Mouse (Mus musculus): ENCODE measurements around the gene Galnt17.

Galnt17 gene

GRCm38 (mm10) chr5:131120296-131120840 lies 187.9 kb downstream of the Galnt17 start:
- no peak for DNase-seq (ENCODE audit: low spot score)

- no peak for DNase-seq (ENCODE audit: low spot score)
These were observed 188.4 kb downstream of the Galnt17 start for GRCm38 (mm10) chr5:131119896-131120295.

GRCm38 (mm10) chr5:131117391-131118040 lies 190.8 kb downstream of the Galnt17 start:
- DNase-seq (ENCODE audit: low spot score): peak; percentile 5

- peak; percentile 38 for DNase-seq (ENCODE audit: low spot score)
These were observed 194.3 kb downstream of the Galnt17 start for GRCm38 (mm10) chr5:131113850-131114470.

GRCm38 (mm10) chr5:131107188-131107587 lies 201.1 kb downstream of the Galnt17 start:
- DNase-seq (ENCODE audit: low spot score): no peak

- no peak for DNase-seq (ENCODE audit: low spot score)
These were observed 211.5 kb downstream of the Galnt17 start for GRCm38 (mm10) chr5:131096824-131097223.

GRCm38 (mm10) chr5:131095635-131096034 lies 212.7 kb downstream of the Galnt17 start:
- no peak for DNase-seq (ENCODE audit: low spot score)

GRCm38 (mm10) chr5:131094771-131095170 lies 213.5 kb downstream of the Galnt17 start:
- DNase-seq (ENCODE audit: low spot score): no peak

- DNase-seq (ENCODE audit: low spot score): no peak
These were observed 214.2 kb downstream of the Galnt17 start for GRCm38 (mm10) chr5:131094138-131094537.

GRCm38 (mm10) chr5:131089876-131090275 lies 218.4 kb downstream of the Galnt17 start:
- DNase-seq (ENCODE audit: low spot score): peak; percentile 45

- no peak for DNase-seq (ENCODE audit: low spot score)
These were observed 219.4 kb downstream of the Galnt17 start for GRCm38 (mm10) chr5:131088866-131089265.

GRCm38 (mm10) chr5:131083072-131083657 lies 225.1 kb downstream of the Galnt17 start:
- peak; percentile 14 for DNase-seq (ENCODE audit: low spot score)

GRCm38 (mm10) chr5:131077682-131078081 lies 230.6 kb downstream of the Galnt17 start:
- no peak for DNase-seq (ENCODE audit: low spot score)

GRCm38 (mm10) chr5:131075795-131076194 lies 232.5 kb downstream of the Galnt17 start:
- no peak for DNase-seq (ENCODE audit: low spot score)

GRCm38 (mm10) chr5:131074295-131074694 lies 234.0 kb downstream of the Galnt17 start:
- no peak for DNase-seq (ENCODE audit: low spot score)

- DNase-seq (ENCODE audit: low spot score): peak; percentile 22
These were observed 243.1 kb downstream of the Galnt17 start for GRCm38 (mm10) chr5:131065174-131065573.

GRCm38 (mm10) chr5:131048505-131048904 lies 259.8 kb downstream of the Galnt17 start:
- no peak for DNase-seq (ENCODE audit: low spot score)

- DNase-seq (ENCODE audit: low spot score): no peak
These were observed 265.2 kb downstream of the Galnt17 start for GRCm38 (mm10) chr5:131043130-131043529.

- DNase-seq (ENCODE audit: low spot score): no peak
These were observed 267.9 kb downstream of the Galnt17 start for GRCm38 (mm10) chr5:131040441-131040840.

GRCm38 (mm10) chr5:131039611-131040313 lies 268.5 kb downstream of the Galnt17 start:
- DNase-seq (ENCODE audit: low spot score): no peak

- DNase-seq (ENCODE audit: low spot score): no peak
These were observed 283.8 kb downstream of the Galnt17 start for GRCm38 (mm10) chr5:131024506-131024905.

- DNase-seq (ENCODE audit: low spot score): no peak
These were observed 285.8 kb downstream of the Galnt17 start for GRCm38 (mm10) chr5:131022396-131022993.
